Mouse (Mus musculus): ENCODE results near the gene Lmo4. TPM values are rescaled to one million over a fixed set of nuclear protein-coding genes. Genes with fewer than 3 reads are reported as not detected.

Lmo4 gene
- polyA plus RNA-seq, 1 experiment: 44.2 TPM

DNA sequence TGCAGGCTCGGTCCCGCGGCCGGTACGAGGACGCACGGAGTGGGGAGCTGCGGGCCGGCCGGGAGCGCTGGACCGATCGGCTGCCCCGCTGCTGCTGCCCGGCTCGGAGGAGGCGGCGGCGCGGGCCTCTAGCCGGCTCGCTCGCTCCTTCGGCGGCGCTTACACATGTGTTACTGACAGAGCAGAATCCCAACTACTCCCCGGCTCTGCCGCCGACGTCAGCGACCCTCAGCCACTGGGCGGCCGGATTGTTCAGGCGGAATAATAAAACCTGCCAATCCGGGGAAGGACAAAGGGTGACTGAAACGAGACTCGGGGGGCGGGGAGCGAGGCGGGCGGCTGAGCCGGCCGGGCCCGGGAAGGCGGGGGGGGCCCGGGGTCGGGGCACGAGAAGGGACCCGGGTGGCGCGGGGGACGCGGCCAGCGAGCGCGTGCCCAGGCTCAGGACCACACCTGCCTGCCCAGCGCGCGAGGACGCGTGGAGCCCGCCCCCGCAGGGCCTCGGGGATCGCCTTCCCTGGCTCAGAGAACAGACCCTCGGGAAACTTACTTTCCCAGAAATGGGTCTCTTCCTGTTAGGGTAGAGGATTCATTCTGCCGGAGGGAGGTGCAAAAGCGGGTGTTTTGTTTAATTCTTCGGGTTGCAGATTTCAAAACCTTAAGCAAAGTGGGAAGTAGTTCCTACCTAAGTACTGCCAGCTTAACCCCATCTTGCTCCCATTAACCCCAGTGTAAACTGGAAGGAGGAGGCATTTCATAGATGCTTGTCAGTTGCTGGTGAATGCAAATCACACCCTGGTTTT is 532 bp upstream of the Lmo4 start:
- H3K4me3 ChIP-seq (replicated peaks): peak overlapping the region; percentile 97
- H3K27me3 ChIP-seq (replicated peaks): no peaks in the 10 kb centered on the region
- H3K36me3 ChIP-seq (replicated peaks; ENCODE audit: low read length): no peaks in the 10 kb centered on the region
- H3K4me1 ChIP-seq: peaks cover 21% of the 10 kb centered on the region
- no peaks in the 10 kb centered on the region for H3K9me3 ChIP-seq
- no peak for TF ChIP-seq GATA1 (IDR thresholded peaks at IDR 0.05; ENCODE audit: borderline replicate concordance, low read length)
- no peak for TF ChIP-seq FLI1 (IDR thresholded peaks at IDR 0.05; ENCODE audit: low read length)

GRCm38 (mm10) chr3:144203988-144204412 is 1.0 kb downstream of the Lmo4 start:
- H3K4me3 ChIP-seq (replicated peaks): peak overlapping the region; percentile 97
- H3K4me1 ChIP-seq: peaks cover 30% of the 10 kb centered on the region
- H3K36me3 ChIP-seq (replicated peaks; ENCODE audit: low read length): peaks cover 4% of the 10 kb centered on the region
- H3K9me3 ChIP-seq: no peaks in the 10 kb centered on the region
- TF ChIP-seq FLI1 (IDR thresholded peaks at IDR 0.05; ENCODE audit: low read length) (no peak), GATA1 (IDR thresholded peaks at IDR 0.05; ENCODE audit: borderline replicate concordance, low read length) (no peak)
- H3K27me3 ChIP-seq (replicated peaks): no peaks in the 10 kb centered on the region

- H3K36me3 ChIP-seq (replicated peaks; ENCODE audit: low read length): peaks cover 4% of the 10 kb centered on the region
- TF ChIP-seq GATA1 (IDR thresholded peaks at IDR 0.05; ENCODE audit: borderline replicate concordance, low read length) (no peak), FLI1 (IDR thresholded peaks at IDR 0.05; ENCODE audit: low read length) (no peak)
- no peaks in the 10 kb centered on the region for H3K27me3 ChIP-seq (replicated peaks)
- H3K4me3 ChIP-seq (replicated peaks): peak overlapping the region; percentile 97
- peaks cover 36% of the 10 kb centered on the region for H3K4me1 ChIP-seq
- H3K9me3 ChIP-seq: no peaks in the 10 kb centered on the region
These were observed 1.6 kb downstream of the Lmo4 start for GRCm38 (mm10) chr3:144203259-144203987.

GRCm38 (mm10) chr3:144202574-144203258 is 2.3 kb downstream of the Lmo4 start:
- peak overlapping the region; percentile 97 for H3K4me3 ChIP-seq (replicated peaks)
- TF ChIP-seq GATA1 (IDR thresholded peaks at IDR 0.05; ENCODE audit: borderline replicate concordance, low read length): no peak
- no peak for TF ChIP-seq FLI1 (IDR thresholded peaks at IDR 0.05; ENCODE audit: low read length)
- peaks cover 39% of the 10 kb centered on the region for H3K4me1 ChIP-seq
- no peaks in the 10 kb centered on the region for H3K27me3 ChIP-seq (replicated peaks)
- no peaks in the 10 kb centered on the region for H3K9me3 ChIP-seq
- H3K36me3 ChIP-seq (replicated peaks; ENCODE audit: low read length): peaks cover 4% of the 10 kb centered on the region

GRCm38 (mm10) chr3:144201794-144202573 is 3.0 kb downstream of the Lmo4 start:
- Histone ChIP-seq H3K36me3 (replicated peaks; ENCODE audit: low read length) (peaks cover 7% of the 10 kb centered on the region), H3K4me1 (peaks cover 43% of the 10 kb centered on the region), H3K27me3 (replicated peaks) (no peaks in the 10 kb centered on the region), H3K9me3 (no peaks in the 10 kb centered on the region), H3K4me3 (replicated peaks) (peak overlapping the region; percentile 97)
- no peak for TF ChIP-seq FLI1 (IDR thresholded peaks at IDR 0.05; ENCODE audit: low read length)
- TF ChIP-seq GATA1 (IDR thresholded peaks at IDR 0.05; ENCODE audit: borderline replicate concordance, low read length): no peak

DNA sequence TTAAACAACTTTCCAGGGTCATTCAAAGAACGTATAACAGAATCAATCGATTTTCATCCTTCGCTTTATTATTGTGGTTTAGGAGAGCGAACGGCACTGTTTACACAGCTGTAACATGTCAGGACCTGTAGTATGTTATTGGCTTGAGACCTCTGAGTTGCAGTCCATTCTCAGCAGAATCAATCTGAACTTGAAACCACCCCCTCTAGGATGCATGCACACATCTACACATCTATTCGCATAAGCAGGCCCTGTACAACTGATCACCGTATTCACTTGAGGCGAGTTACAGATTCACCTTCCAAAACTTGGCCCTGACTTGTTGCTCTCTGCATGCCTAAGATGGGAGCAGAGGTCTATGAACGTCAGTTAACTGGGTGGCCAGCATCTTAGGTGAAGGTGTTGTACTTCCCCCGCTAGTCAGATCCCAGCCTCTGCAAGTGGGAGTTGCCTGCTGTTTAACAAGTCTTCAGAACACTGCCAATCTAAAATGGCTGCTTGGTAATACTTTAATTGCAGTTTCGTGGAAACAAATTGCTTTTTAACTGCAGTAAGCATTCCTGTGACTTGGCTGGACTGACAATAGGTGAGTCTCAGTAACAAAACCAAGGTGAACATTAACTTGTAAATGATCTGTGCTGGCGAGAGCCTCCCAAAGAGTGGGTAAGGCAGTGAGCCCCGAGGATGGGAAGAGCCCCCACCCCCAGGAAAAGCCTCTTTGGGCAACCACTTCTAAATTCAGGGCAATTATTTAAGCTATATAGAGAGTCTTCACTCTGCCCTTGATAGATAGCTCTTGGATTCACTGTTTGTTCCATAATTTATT is 19.5 kb downstream of the Lmo4 start:
- Histone ChIP-seq H3K27me3 (replicated peaks) (no peaks in the 10 kb centered on the region), H3K36me3 (replicated peaks; ENCODE audit: low read length) (peaks cover 46% of the 10 kb centered on the region), H3K4me3 (replicated peaks) (no peak overlapping the region), H3K9me3 (no peaks in the 10 kb centered on the region), H3K4me1 (no peaks in the 10 kb centered on the region)
- TF ChIP-seq GATA1 (IDR thresholded peaks at IDR 0.05; ENCODE audit: borderline replicate concordance, low read length) (no peak), FLI1 (IDR thresholded peaks at IDR 0.05; ENCODE audit: low read length) (no peak)

DNA sequence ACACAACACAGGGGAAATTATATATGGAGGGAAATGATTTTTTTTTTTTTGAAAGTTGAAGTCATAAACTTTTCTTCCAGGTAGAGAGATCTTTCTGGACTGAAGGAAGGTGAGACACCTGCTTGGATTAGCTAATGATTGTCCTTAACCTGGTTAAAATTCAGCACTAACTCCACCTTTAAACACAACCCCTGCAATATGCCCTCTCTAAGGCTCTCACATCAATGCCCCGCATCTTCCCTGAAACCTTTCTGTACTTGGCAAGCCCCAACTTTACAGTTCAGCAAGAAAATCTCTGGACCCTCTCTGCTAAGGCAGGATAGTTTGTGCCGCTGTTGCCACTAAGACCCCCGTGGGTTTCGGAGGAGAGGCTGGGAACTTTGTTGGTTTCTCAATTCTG is 20.1 kb downstream of the Lmo4 start:
- Histone ChIP-seq H3K4me3 (replicated peaks) (no peak overlapping the region), H3K4me1 (no peaks in the 10 kb centered on the region), H3K27me3 (replicated peaks) (no peaks in the 10 kb centered on the region), H3K36me3 (replicated peaks; ENCODE audit: low read length) (peaks cover 39% of the 10 kb centered on the region), H3K9me3 (no peaks in the 10 kb centered on the region)
- no peak for TF ChIP-seq FLI1 (IDR thresholded peaks at IDR 0.05; ENCODE audit: low read length)
- TF ChIP-seq GATA1 (IDR thresholded peaks at IDR 0.05; ENCODE audit: borderline replicate concordance, low read length): no peak

DNA sequence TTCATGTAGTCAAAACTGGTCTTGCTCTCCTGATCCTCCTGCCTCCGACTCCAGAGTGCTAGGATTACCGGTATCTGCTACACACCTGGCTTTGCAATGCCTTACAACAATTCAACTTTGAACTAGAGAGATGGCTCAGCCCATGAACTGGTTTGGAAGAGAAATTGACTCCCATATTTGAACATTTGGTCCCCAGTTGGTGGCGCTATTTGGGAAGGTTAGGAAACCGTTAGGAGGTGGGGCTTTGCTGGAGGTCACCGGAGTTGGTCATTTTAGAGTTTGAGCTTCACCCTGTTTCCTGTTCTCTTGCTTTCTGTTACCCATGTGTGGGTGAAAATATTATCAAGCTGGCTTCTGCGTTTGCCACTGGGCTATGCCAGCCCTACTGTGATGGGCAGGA is 22.8 kb downstream of the Lmo4 start:
- TF ChIP-seq FLI1 (IDR thresholded peaks at IDR 0.05; ENCODE audit: low read length) (no peak), GATA1 (IDR thresholded peaks at IDR 0.05; ENCODE audit: borderline replicate concordance, low read length) (no peak)
- Histone ChIP-seq H3K4me3 (replicated peaks) (no peak overlapping the region), H3K27me3 (replicated peaks) (no peaks in the 10 kb centered on the region), H3K36me3 (replicated peaks; ENCODE audit: low read length) (peaks cover 13% of the 10 kb centered on the region), H3K9me3 (0 out of 2 replicates have a peak, but pooled peaks cover 3% of the 10 kb centered on the region), H3K4me1 (0 out of 2 replicates have a peak, but pooled peaks cover 2% of the 10 kb centered on the region)

All from megakaryocyte, embryonic 14.5 days (primary cell).